Mouse (Mus musculus): Measurements from ENCODE around the gene Gnb4. TPM values are rescaled to one million over a fixed set of nuclear protein-coding genes. Genes with fewer than 3 reads are reported as not detected.

Gnb4 gene
- polyA plus RNA-seq (2014; fragmentation: Illumina TruSeq; extraction: RNeasy Lipid Tissue Mini Kit (QIAGEN cat#74804); ENCODE audit: low replicate concordance), result 11.5 TPM

GRCm38 (mm10) chr3:32616331-32617052, at the start of gene Gnb4:
Gene Gnb4, minus strand, starts transcription at chr3:32616585.

Other genes with a start within 250 kb of the Gnb4 start
- gene Pik3ca, start 218.9 kb downstream of the Gnb4 start, polyA plus RNA-seq (2014; fragmentation: Illumina TruSeq; extraction: RNeasy Lipid Tissue Mini Kit (QIAGEN cat#74804); ENCODE audit: low replicate concordance), result 64.6 TPM
- not detected for gene Kcnmb3, start 124.4 kb downstream of the Gnb4 start, polyA plus RNA-seq (2014; fragmentation: Illumina TruSeq; extraction: RNeasy Lipid Tissue Mini Kit (QIAGEN cat#74804); ENCODE audit: low replicate concordance)
- gene Zfp639, start 106.3 kb downstream of the Gnb4 start, polyA plus RNA-seq (2014; fragmentation: Illumina TruSeq; extraction: RNeasy Lipid Tissue Mini Kit (QIAGEN cat#74804); ENCODE audit: low replicate concordance), result 79.6 TPM
- gene Mfn1, start 87.1 kb downstream of the Gnb4 start, polyA plus RNA-seq (2014; fragmentation: Illumina TruSeq; extraction: RNeasy Lipid Tissue Mini Kit (QIAGEN cat#74804); ENCODE audit: low replicate concordance), result 200 TPM
- gene Actl6a, start 89.7 kb upstream of the Gnb4 start, polyA plus RNA-seq (2014; fragmentation: Illumina TruSeq; extraction: RNeasy Lipid Tissue Mini Kit (QIAGEN cat#74804); ENCODE audit: low replicate concordance), result 41.7 TPM
- gene Ndufb5, start 120.4 kb upstream of the Gnb4 start, polyA plus RNA-seq (2014; fragmentation: Illumina TruSeq; extraction: RNeasy Lipid Tissue Mini Kit (QIAGEN cat#74804); ENCODE audit: low replicate concordance), result 395 TPM
- gene Mrpl47, start 121.0 kb upstream of the Gnb4 start, polyA plus RNA-seq (2014; fragmentation: Illumina TruSeq; extraction: RNeasy Lipid Tissue Mini Kit (QIAGEN cat#74804); ENCODE audit: low replicate concordance), result 66.6 TPM
- gene Usp13, start 201.0 kb upstream of the Gnb4 start, polyA plus RNA-seq (2014; fragmentation: Illumina TruSeq; extraction: RNeasy Lipid Tissue Mini Kit (QIAGEN cat#74804); ENCODE audit: low replicate concordance), result 0.22 TPM

Measured in small intestine, adult 10 weeks (tissue).